Mouse (Mus musculus) layer of hippocampus, adult 11-12 months (tissue): ENCODE measurements around the gene Ubp1.
A peak's percentile ranks its signal among the peaks of the same experiment; 100 is the strongest.

ENCODE experiments used
- DNase-seq: peaks from one replicate; pipeline ENCODE4 v3.0.0; 2022; ENCODE audit warnings: low spot score

The Ubp1 gene

DNA sequence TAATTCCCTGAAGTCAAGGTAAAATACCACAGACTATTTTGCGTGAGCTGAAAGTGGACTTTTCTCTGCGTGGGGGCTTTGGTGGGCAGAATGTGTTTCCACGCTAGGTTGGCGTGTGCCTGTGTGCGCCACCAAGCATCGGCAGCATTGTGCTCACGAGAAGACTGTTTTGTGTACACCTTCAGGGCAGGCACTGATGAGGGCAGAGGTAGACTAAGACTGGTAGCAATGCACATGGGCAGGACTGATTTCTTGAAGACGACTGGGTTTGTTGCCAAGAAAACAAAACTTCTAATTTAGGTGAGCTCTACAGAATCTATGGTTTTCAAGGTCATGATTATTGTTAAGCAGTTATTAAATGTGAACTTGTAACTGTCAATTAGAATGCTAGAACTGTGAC lies 38.7 kb downstream of the Ubp1 start:
- DNase-seq: no peak

DNA sequence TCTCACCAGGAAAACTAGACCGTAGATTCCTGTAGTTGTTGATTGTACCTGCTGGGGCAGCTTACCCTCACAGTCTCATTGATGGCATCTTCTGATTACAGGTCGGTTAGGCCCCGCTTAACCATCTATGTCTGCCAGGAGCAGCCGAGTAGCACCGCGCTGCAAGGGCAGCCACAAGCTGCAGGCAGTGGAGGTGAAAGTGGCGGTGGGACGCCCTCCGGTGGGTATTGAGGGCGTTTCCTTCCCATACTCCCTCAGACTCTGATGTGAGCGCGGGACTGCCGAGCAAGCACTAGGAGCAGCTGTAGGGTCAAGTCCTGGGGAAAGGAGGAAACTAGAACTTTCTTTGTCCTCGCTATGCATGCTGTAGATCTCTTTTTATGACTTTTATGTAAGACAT lies 39.3 kb downstream of the Ubp1 start:
- DNase-seq: no peak

DNA sequence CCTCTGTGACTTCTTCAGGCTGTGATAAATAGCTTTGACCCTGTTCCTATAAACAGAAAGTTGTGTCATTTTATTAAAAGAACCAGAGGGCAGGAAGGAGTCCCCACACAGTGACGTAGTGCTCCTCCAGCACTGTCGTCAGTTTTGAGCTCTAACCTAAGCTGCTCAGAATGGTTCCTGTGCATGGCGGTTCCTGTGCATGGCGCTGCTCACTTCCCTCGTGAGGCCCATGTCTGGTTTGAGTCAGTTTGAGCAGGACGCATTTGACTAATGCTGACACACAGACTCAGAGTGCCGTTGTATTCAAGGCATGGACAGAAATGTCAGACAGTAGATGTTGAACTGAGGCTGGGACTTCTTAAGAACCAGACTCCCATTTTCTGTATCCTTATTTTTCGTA lies 40.9 kb downstream of the Ubp1 start:
- no peak for DNase-seq

DNA sequence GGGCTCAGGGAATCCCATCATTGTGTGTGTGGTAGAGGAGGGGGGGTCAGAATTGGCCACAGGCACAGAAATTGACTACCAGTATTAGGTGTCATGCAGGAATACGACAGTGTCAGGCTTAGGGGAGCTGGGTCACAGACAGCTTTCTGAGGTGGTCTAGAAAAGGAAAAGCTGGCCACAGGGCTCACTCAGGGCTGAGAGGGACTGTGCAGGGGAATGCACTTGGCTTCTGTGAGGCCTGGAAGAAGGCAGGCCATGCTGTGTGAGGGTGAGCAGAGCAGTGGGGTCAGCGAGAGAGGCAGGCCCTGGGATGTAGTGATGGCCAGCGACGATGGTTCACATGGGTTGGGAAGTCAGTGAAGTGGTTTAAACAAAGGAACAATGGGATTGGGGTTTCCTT lies 43.1 kb downstream of the Ubp1 start:
- DNase-seq: no peak

DNA sequence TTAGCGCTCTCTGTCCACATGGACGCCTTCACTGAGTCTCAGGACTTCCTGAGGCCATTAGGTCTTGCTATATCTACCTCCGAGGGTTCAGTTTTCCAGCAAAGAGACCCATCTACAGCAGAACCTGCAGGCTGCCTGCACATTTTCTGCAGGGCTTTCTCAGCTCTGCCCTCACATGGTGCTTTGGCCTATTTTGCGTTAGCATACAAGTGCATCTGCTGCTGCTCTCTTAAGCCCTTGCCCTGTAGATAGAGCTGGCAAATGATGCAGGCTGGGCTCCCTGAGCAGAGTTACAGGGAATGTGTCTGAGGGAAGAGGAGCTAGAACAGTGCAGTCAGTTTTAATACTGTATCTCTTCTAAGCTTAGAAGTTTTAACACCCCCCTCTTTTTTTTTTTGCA lies 44.2 kb downstream of the Ubp1 start:
- DNase-seq: no peak

DNA sequence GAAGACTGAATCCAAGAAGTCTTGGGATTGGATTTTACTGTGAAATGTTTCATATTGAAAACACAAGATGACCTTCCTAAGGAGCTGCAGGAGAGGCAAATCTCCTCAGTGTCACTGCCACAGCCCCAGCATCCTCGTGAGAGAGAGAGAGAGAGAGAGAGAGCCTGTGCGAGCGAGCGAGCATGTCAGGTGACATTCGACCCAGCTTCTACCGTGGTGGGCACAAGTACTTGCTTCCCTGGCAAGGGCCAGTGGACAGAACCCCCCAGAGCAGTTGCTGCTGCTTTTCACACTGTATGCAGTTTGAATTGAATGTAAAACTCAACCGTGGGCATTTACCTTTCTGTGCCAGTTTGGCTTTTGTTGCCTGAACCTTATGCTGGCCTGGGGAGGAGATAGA lies 44.7 kb downstream of the Ubp1 start:
- no peak for DNase-seq

DNA sequence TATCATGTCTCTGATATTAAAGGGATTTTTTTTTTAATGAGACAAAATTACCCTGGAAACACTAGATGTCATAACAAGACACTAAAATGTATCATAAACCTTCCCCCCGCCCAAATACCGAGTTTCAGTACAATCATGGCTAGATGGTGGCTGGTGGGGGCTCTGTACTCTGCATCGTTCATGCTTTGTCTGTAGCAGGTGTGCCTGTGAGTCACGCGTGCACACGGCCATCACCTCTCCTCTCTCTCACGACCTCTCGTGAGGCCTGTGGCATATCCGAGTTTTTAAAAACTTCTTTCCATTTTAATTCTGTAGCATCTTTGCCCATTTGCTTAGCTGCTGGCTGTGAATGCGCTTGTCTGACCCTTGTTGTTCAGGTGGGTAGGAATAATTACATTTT lies 45.5 kb downstream of the Ubp1 start:
- DNase-seq: no peak

DNA sequence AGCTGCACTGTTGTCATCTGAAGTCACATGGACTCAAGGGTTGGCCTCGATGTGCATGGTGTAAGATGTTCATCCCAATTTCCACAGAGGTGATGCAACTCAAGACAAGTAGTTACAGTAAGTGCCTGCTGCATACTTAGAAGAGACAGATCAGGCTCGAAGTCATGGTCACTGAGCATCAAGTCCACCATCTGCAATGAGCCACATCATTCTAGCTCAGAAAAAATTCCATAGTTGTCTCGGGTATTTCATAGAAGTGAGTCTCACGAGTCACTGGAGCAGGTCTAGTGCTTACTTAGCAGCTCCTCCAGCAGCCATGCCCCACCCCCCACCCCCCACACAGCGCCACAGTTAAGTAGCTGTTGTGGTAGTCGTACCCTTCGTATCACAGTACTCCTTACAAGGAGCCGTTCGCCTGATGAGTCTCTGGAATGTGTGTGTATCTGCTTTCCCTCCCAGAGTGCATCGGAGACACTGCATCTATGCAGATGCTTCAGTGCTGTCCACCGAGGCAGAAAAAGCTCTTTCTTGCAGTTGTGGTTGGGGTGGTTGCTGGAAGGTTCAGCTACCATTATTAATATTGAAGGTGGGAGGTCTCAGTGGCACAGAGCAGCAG lies 46.6 kb downstream of the Ubp1 start:
- no peak for DNase-seq

DNA sequence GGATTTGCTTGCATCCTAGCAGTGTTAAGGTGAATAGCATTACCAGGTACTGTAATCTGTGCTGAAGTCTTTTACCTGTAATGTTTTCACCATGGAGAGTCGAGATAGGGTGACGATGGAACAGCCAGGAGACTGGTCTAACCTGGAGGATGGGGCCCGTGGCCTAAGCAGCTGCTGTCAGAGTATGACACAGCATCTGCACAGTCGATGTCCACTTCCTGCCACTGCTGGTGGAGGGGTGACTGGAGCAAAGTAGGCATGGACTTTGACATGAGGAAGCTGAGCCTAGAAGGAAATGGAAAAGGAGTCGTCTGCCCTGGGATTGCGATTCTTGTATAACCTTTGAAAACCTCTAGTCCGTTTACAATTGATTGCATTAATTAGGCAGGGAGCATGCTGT lies 47.9 kb downstream of the Ubp1 start:
- DNase-seq: no peak

DNA sequence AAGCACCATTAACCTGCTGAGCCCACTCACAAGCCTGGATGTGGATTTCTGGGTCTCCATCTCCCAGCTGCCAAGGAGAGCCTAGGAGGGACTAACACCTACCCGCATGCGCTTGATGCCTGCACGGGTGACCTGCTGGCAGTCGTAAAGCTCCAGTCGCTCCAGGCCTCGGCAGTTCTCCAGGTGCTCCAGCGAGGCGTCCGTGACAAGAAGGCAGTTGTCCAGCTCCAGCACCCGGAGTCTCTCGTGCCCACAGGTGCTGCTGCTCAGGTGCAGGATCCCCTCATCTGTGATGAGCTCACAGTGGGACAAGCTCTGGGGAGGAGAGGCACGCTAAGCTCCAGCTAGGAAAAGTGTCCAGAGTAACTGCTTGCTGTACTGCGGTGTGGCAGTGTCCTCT lies 48.6 kb downstream of the Ubp1 start:
- DNase-seq: no peak

DNA sequence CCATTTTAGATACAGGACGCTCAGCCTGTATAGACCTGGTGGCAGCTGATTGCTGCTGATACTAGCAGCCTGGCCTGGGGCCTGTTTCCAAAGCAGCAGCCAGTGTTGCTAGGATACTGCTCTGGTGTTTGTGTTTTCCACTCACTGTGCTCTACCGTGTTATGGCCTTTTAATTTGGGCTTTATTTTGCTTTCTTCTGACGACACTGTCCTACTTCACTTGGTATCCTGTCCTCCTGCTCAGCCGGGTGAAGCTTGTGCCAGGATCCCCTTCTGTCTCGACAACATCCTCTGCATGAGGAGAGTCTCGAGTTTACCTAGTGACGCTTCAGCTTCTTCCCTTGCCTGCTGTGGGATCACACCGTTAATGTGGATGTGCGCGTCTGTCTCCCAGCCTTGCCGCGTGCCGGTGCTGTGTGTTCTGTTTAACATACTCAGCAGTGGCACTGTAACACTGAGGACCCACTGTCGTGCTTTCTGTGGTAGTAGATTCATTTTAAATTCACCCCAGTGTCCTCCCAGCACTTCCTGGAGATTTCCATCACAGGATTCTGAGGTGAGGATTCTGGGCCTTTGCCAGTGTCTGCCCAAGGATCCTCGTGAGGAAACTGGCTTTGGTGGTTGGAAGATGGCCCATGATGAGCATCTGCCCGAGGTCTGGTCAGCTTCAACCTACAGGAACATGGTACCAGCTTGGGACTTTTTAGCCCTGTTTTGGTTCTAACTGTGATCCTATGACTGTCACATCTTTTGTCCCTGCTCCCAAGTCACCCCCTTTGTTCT lies 50.6 kb downstream of the Ubp1 start:
- DNase-seq: peak; percentile 56

DNA sequence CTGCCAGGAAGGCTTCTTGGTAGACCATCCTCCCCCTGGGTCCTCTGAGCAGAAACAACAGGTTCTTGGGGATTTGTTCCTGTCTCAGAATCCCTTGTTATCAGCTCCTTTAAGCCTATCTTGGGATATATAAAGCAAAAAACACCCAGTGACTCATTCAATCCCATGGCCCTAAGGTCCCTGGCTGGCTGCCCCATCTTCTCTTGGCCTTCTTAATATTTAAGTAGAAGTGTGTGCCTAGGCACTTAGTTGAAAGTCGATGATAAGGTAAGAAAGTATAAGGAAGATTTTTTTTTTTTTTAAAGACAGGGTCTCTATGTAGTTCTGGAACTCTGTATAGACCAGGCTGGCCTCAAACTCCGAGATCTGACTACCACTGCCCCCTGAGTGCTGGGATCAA lies 51.7 kb downstream of the Ubp1 start:
- DNase-seq: no peak

DNA sequence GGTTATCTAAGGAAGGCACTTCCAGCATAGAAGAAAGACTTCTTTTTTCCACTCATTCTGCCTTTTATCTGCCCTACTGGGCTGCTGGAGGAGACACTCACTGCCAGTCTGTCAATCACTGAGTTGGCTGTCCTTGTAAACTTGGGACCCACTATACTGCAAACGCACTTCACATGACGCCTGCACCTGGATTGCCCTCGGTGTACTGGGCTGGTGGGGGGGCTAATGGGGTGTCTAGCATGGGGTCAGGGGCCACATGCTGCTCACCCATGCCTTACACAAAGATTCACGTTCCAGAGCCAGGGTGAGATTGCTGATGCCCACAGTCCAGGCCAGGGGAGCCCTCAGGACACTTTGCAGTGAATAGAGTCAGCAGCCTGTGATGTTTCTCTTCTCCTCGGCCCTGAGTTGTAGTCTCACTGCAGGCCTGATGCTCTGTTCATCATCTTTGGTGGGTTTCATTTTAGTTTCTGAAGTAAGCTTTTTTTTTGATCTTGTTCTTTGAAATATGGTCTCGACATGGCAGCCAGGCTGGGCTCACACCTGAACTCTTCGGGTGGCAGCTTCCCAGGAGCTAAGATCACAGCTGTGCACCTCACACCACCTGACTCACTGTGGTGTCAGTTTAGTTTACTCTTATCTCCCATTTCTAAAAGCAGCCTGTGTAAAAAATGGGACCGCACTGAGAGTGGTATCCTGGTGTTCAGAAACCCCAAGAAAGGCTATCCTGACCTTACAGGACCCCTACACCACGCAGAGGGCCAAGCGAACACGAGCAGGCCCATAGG lies 52.3 kb downstream of the Ubp1 start:
- DNase-seq: no peak

DNA sequence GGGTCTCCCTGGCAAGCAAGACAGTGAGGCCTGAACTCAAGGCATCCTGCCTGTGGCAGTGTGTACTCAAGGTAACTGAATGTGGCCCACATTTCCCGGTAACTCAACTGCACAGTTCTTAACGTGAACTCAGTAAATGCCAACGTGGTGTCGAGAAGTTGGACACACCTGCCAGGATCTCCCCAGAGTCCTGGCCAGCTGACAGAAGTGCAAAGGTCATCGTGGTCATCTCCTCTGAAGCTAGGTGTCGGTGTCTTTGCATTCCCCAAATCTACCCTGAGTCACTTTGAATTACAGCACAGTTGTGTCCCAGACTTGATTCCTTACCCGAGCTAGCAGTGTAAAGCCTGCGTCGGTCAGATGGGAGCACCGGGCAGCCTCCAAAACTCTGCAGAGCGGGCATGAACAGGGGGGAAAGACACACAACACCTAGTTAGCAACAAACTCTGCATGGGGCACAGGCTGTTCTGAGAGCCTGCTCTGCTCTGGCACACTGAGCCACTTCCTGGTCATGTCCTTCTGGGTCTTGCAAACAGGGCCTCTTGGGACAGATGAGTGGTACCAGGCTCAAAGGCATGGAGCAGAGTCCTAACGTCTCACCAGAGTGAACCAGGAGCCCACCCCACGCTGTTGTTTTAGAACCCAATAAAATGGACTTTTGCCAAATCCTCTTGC lies 54.3 kb downstream of the Ubp1 start:
- DNase-seq: no peak

DNA sequence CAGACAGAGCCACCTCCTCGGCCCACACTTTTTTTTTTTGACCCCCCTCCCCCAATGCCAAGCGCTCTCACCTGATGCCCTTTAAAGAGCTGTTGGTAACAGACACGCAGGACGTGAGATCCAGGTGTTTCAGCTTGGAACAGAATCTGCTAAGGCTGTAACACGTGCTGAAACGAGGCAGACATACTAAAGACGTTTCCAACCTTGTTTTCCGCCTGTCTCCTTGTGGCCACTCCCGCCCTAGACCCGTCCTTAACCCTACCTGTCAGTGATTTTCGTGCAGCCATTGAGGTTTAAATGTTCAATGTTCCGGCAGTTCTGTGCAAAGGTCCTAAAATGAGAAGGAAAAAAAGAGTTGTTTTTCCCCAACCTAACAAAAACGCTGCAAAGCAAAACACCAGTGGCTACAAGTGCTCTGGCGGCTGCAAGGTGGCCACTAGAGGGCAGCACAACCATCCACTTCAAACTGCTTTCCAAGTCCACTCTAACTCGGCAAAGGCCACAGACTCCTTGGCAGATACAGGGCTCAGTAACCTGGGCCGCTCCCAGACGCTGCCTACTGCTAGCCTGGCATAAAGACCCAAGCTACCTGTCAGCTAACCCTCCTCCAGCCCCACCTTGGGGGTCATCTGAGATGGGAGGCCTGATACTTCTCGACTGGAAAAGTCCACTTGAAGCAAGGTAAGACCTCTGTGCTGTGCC lies 60.0 kb downstream of the Ubp1 start:
- DNase-seq: peak; percentile 84

DNA sequence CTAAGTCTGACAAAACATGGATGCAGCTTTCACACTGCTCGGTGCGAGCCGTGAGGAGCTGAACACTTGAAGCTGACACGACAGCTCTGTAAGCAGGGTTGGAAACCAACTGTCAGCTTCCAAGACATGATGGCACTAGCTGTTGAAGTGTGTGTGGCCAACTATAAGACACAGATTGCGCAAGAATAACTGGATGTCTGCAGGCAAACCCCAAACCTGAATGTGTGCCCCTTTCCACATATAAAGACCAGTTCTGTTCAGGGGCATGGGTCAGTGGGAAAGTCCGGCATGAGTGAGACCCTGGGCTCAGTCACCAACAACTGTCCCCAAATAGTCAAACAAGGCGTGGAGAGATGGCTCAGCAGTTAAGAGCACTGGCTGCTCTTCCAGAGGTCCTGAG lies 62.1 kb downstream of the Ubp1 start:
- DNase-seq: no peak

DNA sequence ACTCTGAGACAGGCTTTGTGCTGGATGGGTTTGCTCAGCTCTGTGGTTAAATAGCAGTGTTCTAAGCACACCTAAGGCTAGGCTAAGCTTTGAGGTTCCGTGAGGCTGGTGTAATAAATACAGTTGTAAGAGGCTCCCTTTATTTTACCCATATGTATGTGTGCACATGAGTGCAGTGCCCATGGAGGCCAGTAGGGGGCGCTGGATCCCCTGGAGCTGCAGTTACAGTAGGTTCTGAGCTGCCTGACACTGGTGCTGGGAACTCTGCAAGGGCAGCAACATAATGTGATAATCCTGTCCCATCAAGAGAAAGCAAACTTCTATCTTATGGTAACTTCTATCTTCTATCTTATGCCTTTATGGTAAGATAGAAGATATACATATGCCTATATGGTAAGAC lies 67.6 kb downstream of the Ubp1 start:
- no peak for DNase-seq

DNA sequence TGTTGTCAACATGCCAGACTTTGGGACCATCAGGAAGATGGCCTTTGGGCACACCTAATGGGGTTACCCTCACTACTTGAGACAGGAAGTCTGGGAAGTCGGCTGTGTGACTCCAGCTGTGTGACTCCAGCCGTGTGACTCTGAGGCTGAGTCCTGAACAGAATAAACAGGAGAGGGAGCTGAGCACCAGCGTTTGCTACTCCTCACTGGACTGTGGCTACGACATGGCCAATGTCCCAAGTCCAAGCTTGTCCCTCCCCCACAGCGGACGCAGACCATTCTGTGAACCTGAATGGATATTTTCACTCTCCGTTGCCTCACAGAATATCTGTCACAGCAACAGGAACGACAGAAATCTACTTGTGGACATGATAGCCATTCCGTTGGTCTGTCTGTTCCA lies 76.1 kb downstream of the Ubp1 start:
- DNase-seq: no peak

DNA sequence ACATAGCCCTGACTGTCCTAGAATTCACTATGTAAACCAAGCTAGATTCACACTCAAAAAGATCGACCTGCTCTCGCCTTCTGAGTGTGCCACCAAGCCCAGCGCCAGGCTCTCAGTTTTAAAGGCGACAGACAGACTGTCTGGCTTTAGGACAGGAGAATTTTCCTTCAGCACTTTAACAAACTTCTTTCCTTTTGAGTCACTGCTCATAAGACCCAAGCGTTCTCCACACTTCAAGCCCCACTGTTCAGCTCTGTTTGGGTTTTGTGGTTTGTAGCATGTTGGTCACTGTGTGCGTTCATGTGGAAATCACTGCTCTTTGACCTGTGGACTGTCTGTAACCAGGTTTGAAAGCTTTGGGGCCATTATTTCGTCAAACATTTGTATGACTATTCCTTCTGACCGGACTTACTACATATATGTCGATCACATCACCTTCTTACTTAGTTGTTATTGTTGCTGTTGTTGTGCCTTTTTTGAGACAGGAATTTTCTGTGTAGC lies 77.2 kb downstream of the Ubp1 start:
- no peak for DNase-seq

DNA sequence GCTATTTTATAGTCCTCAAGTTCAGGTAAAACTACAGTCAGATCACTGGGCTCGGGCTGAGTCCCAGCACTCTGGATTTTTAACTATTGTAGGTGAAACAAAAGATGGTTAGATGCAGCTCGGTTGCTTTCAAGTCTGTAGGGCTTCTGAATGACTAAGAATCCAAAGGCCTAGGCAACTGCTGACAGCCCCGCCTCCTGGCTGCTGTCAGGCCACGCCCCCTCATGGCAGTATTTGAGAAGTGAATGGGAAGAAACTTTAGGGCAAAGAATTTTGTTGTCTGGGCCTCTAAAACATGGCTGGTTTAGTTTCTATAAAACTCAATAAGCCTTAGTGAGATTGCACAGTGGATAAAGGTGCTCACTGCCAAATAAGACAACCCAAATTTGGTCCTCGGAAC lies 78.8 kb downstream of the Ubp1 start:
- no peak for DNase-seq

DNA sequence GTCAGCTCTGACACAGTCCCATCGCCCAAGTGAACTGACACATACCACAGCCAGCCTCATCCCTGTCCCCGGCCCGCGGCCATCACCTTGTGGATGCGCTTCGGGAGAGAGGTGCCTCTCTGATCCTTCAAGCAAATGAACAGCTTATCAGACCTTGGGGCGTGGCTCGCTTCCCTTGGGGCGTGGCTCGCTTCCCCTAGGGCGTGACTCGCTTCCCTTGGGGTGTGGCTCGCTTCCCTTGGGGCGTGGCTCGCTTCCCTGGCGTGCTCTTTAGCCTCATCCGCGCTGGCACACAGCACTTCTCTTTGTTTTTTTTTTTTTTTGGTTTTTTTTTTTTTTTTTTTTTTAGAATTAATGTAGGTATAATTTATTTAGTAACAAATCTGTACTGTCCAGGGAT lies 80.5 kb downstream of the Ubp1 start:
- DNase-seq: no peak

DNA sequence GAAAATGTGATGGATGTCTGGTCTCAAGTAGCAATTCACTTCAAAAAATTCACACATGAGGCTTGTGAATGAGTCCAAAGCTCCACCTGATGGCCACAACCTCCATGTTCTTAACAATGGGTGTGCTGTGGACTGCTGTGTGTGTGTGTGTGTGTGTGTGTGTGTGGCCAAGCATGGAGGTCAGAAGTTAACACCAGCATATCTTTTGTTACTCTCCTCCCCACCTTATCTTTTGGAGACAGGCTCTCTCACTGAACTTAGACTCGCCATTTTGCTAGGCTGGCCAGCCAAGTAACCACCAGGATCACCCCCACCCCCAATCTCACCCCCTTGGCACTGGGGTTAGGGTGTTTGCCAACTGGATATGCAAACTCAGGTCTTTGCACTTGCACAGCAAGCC lies 83.3 kb downstream of the Ubp1 start:
- DNase-seq: no peak
